Mouse (Mus musculus) kidney, postnatal 25 days (tissue): ENCODE measurements around the gene Aph1c.
"Not testable (repeated sequence)": the region's sequence is repeated elsewhere in the genome, so short reads cannot be mapped to it uniquely, and the experiment has no call there.

Experiments used
- DNase-seq, 2 experiments: peaks; one replicate each; pipeline ENCODE4 v3.0.0; 2021; ENCODE audit warnings: mixed read lengths in 2 of 2

Gene Aph1c

GRCm38 (mm10) chr9:66834318-66835096 lies at the start of gene Aph1c:
Gene Aph1c, minus strand, starts transcription at chr9:66834726.
- DNase-seq, result peak; percentile 100

GRCm38 (mm10) chr9:66883500-66883899 lies 49.0 kb upstream of the Aph1c start:
- no peak for DNase-seq

GRCm38 (mm10) chr9:66882406-66882821 lies 47.9 kb upstream of the Aph1c start:
- no peak for DNase-seq

GRCm38 (mm10) chr9:66881858-66882257 lies 47.3 kb upstream of the Aph1c start:
- DNase-seq, result no peak

GRCm38 (mm10) chr9:66880752-66881151 lies 46.2 kb upstream of the Aph1c start:
- no peak for DNase-seq

GRCm38 (mm10) chr9:66879486-66879885 lies 45.0 kb upstream of the Aph1c start:
- DNase-seq, result no peak

- DNase-seq, result no peak
These were observed 44.4 kb upstream of the Aph1c start for GRCm38 (mm10) chr9:66878899-66879298.

- peak; percentile 55 to 68 for DNase-seq
These were observed 42.1 kb upstream of the Aph1c start for GRCm38 (mm10) chr9:66876577-66876976.

GRCm38 (mm10) chr9:66874297-66874696 lies 39.8 kb upstream of the Aph1c start:
- DNase-seq, result no peak

- DNase-seq, result no peak
These were observed 39.0 kb upstream of the Aph1c start for GRCm38 (mm10) chr9:66873531-66873930.

- DNase-seq, result not testable (repeated sequence)
These were observed 38.5 kb upstream of the Aph1c start for GRCm38 (mm10) chr9:66873009-66873408.

GRCm38 (mm10) chr9:66872015-66872727 lies 37.6 kb upstream of the Aph1c start:
- peak; percentile 74 to 77 for DNase-seq

- no peak for DNase-seq
These were observed 30.2 kb upstream of the Aph1c start for GRCm38 (mm10) chr9:66864708-66865107.

GRCm38 (mm10) chr9:66863456-66863855 lies 28.9 kb upstream of the Aph1c start:
- no peak for DNase-seq

GRCm38 (mm10) chr9:66862202-66862601 lies 27.7 kb upstream of the Aph1c start:
- DNase-seq, result no peak

GRCm38 (mm10) chr9:66861104-66861767 lies 26.7 kb upstream of the Aph1c start:
- DNase-seq, result no peak

- DNase-seq, result no peak
These were observed 25.0 kb upstream of the Aph1c start for GRCm38 (mm10) chr9:66859523-66859922.

- no peak for DNase-seq
These were observed 21.3 kb upstream of the Aph1c start for GRCm38 (mm10) chr9:66855865-66856264.

GRCm38 (mm10) chr9:66852592-66852991 lies 18.1 kb upstream of the Aph1c start:
- no peak for DNase-seq

- DNase-seq, result no peak
These were observed 16.4 kb upstream of the Aph1c start for GRCm38 (mm10) chr9:66850966-66851365.

GRCm38 (mm10) chr9:66846822-66847221 lies 12.3 kb upstream of the Aph1c start:
- DNase-seq, result no peak

GRCm38 (mm10) chr9:66835097-66835480 lies 563 bp upstream of the Aph1c start:
- peak; percentile 46 to 80 for DNase-seq

- DNase-seq, result peak; percentile 65 to 81
These were observed 675 bp downstream of the Aph1c start for GRCm38 (mm10) chr9:66833851-66834250.
